Mouse (Mus musculus) lung, embryonic 14.5 days (tissue): ENCODE measurements at regions not wholly inside any gene's neighbourhood (a gene's known extent, or its start where the extent isn't known, plus 50 kb on each side); places are given as distances from the start of the nearest gene placed in this dataset.
"Not testable (repeated sequence)": the region's sequence is repeated elsewhere in the genome, so short reads cannot be mapped to it uniquely, and the experiment has no call there.

Experiments
- ATAC-seq: fragments of 200-750 bp; cut with Nextera tagmentation; 2 replicates; pipeline ENCODE4 v1.8.0; 2017; ENCODE audit warnings: mild to moderate bottlenecking, moderate TSS enrichment, moderate library complexity; ENCODE audit not compliant: insufficient read depth
- DNase-seq: peaks from one replicate; pipeline ENCODE4 v3.0.0-alpha.2; 2015
- H3K27ac ChIP-seq: fragments of 300-500 bp; sonication (generic); 2 replicates; pipeline ENCODE4 v1.5.1; 2014; ENCODE audit warnings: low read depth, mild to moderate bottlenecking, moderate library complexity
- H3K27me3 ChIP-seq: fragments of 300-500 bp; sonication (generic); 2 replicates; pipeline ENCODE4 v1.6.1; 2014; ENCODE audit warnings: low read length, control low read depth; ENCODE audit not compliant: insufficient read depth
- H3K36me3 ChIP-seq: fragments of 300-500 bp; sonication (generic); 2 replicates; pipeline ENCODE4 v1.6.1; 2014; ENCODE audit warnings: control low read depth; ENCODE audit not compliant: insufficient read depth
- H3K4me1 ChIP-seq: fragments of 300-500 bp; sonication (generic); 2 replicates; pipeline ENCODE4 v1.6.1; 2014; ENCODE audit warnings: antibody characterized with exemption, control low read depth; ENCODE audit not compliant: insufficient read depth
- H3K4me2 ChIP-seq: fragments of 300-500 bp; sonication (generic); 2 replicates; pipeline ENCODE4 v1.6.1; 2014; ENCODE audit warnings: mild to moderate bottlenecking
- H3K4me3 ChIP-seq: fragments of 300-500 bp; sonication (generic); 2 replicates; pipeline ENCODE4 v1.5.1; 2014; ENCODE audit warnings: low read depth, low read length
- H3K9ac ChIP-seq: fragments of 300-500 bp; sonication (generic); 2 replicates; pipeline ENCODE4 v1.6.1; 2014
- H3K9me3 ChIP-seq: fragments of 300-500 bp; sonication (generic); 2 replicates; pipeline ENCODE4 v1.6.1; 2016; ENCODE audit warnings: low read depth, low read length, control low read depth
- CTCF ChIP-seq: IDR thresholded peaks from 2 replicates; pipeline ENCODE4 v1.5.1; 2016; ENCODE audit warnings: antibody characterized with exemption, low read depth
- WGBS: fragments of 180-500 bp; shearing (Covaris S2); extraction: QIAGEN DNeasy Blood & Tissue Kit; methylation state at CpG from one replicate; pipeline ENCODE4 v1.1.7; 2014; 5-methylcytosine and 5-hydroxymethylcytosine counted together

GRCm38 (mm10) chr1:47646681-47647080, 754.0 kb upstream of the Slc39a10 start:
- Histone ChIP-seq H3K9me3 (no peaks in the 10 kb centered on the region), H3K4me3 (no peak overlapping the region), H3K4me1 (no peaks in the 10 kb centered on the region), H3K27ac (no peak overlapping the region), H3K27me3 (no peaks in the 10 kb centered on the region), H3K9ac (no peak overlapping the region), H3K36me3 (no peaks in the 10 kb centered on the region), H3K4me2 (no peak overlapping the region)
- DNase-seq, result no peak
- no peak for TF ChIP-seq CTCF
- WGBS, result 61% methylated on average over 4 of the region's 4 CpGs
- ATAC-seq, result no peak

GRCm38 (mm10) chr1:47606597-47606996, 713.9 kb upstream of the Slc39a10 start:
- TF ChIP-seq CTCF, result no peak
- Histone ChIP-seq H3K4me2 (no peak overlapping the region), H3K36me3 (no peaks in the 10 kb centered on the region), H3K4me1 (no peaks in the 10 kb centered on the region), H3K27me3 (no peaks in the 10 kb centered on the region), H3K27ac (no peak overlapping the region), H3K4me3 (no peak overlapping the region), H3K9me3 (no peaks in the 10 kb centered on the region), H3K9ac (no peak overlapping the region)
- 72% methylated on average over 4 of the region's 4 CpGs for WGBS
- ATAC-seq (no peak), DNase-seq (no peak)

- H3K27ac ChIP-seq, result no peak overlapping the region
- no peak for TF ChIP-seq CTCF
- DNase-seq, result no peak
- H3K4me1 ChIP-seq, result no peaks in the 10 kb centered on the region
- no peaks in the 10 kb centered on the region for H3K27me3 ChIP-seq
- H3K36me3 ChIP-seq, result no peaks in the 10 kb centered on the region
- H3K9ac ChIP-seq, result no peak overlapping the region
- ATAC-seq, result no peak
- H3K4me3 ChIP-seq, result no peak overlapping the region
- no peaks in the 10 kb centered on the region for H3K9me3 ChIP-seq
- WGBS, result 54% methylated on average over 2 of the region's 2 CpGs
- H3K4me2 ChIP-seq, result no peak overlapping the region
These were observed 711.3 kb upstream of the Slc39a10 start for GRCm38 (mm10) chr1:47603989-47604360.

- Histone ChIP-seq H3K27ac (no peak overlapping the region), H3K27me3 (no peaks in the 10 kb centered on the region), H3K4me3 (no peak overlapping the region), H3K4me2 (no peak overlapping the region), H3K9me3 (no peaks in the 10 kb centered on the region), H3K4me1 (no peaks in the 10 kb centered on the region), H3K36me3 (no peaks in the 10 kb centered on the region), H3K9ac (no peak overlapping the region)
- 9% methylated on average over 3 of the region's 3 CpGs for WGBS
- TF ChIP-seq CTCF, result no peak
- DNase-seq (no peak), ATAC-seq (no peak)
These were observed 710.8 kb upstream of the Slc39a10 start for GRCm38 (mm10) chr1:47603294-47603988.

GRCm38 (mm10) chr1:47593641-47594040, 701.0 kb upstream of the Slc39a10 start:
- not testable (repeated sequence) for H3K36me3 ChIP-seq, H3K9me3 ChIP-seq, H3K4me1 ChIP-seq, DNase-seq, ATAC-seq, H3K4me2 ChIP-seq, H3K27me3 ChIP-seq, H3K27ac ChIP-seq, H3K4me3 ChIP-seq, H3K9ac ChIP-seq
- WGBS, result 80% methylated on average over 1 of the region's 4 CpGs

GRCm38 (mm10) chr1:47545606-47546005, 653.0 kb upstream of the Slc39a10 start:
- Histone ChIP-seq H3K9me3 (no peaks in the 10 kb centered on the region), H3K4me1 (no peaks in the 10 kb centered on the region), H3K9ac (no peak overlapping the region), H3K36me3 (no peaks in the 10 kb centered on the region), H3K4me3 (no peak overlapping the region), H3K4me2 (no peak overlapping the region), H3K27ac (no peak overlapping the region), H3K27me3 (no peaks in the 10 kb centered on the region)
- ATAC-seq (no peak), DNase-seq (no peak)
- TF ChIP-seq CTCF, result no peak
- WGBS, result 49% methylated on average over 1 of the region's 1 CpGs

- 82% methylated on average over 5 of the region's 5 CpGs for WGBS
- no peak overlapping the region for H3K27ac ChIP-seq
- no peak overlapping the region for H3K4me2 ChIP-seq
- no peaks in the 10 kb centered on the region for H3K36me3 ChIP-seq
- H3K9ac ChIP-seq, result no peak overlapping the region
- DNase-seq (no peak), ATAC-seq (no peak)
- no peaks in the 10 kb centered on the region for H3K9me3 ChIP-seq
- no peak for TF ChIP-seq CTCF
- no peak overlapping the region for H3K4me3 ChIP-seq
- H3K4me1 ChIP-seq, result no peaks in the 10 kb centered on the region
- no peaks in the 10 kb centered on the region for H3K27me3 ChIP-seq
These were observed 618.8 kb upstream of the Slc39a10 start for GRCm38 (mm10) chr1:47511426-47511825.

GRCm38 (mm10) chr1:47507801-47508200, 615.1 kb upstream of the Slc39a10 start:
- H3K27me3 ChIP-seq, result no peaks in the 10 kb centered on the region
- no peaks in the 10 kb centered on the region for H3K9me3 ChIP-seq
- H3K4me3 ChIP-seq, result no peak overlapping the region
- no peaks in the 10 kb centered on the region for H3K4me1 ChIP-seq
- H3K27ac ChIP-seq, result no peak overlapping the region
- no peak for ATAC-seq
- H3K9ac ChIP-seq, result no peak overlapping the region
- no peak for DNase-seq
- H3K4me2 ChIP-seq, result no peak overlapping the region
- TF ChIP-seq CTCF, result no peak
- no peaks in the 10 kb centered on the region for H3K36me3 ChIP-seq
